Mouse (Mus musculus) layer of hippocampus, postnatal 36 days (tissue): ENCODE measurements around the gene Ccdc194. TPM values are rescaled to one million over a fixed set of nuclear protein-coding genes. Genes with fewer than 3 reads are reported as not detected.

Source experiments
- DNase-seq, 2 experiments: peaks; one replicate each; pipeline ENCODE4 v3.0.0; 2022
- total RNA-seq, 2 experiments: library from RNA; stranded (reverse); gene quantifications; 2 replicates each; pipeline ENCODE4 v1.2.3; 2021

The Ccdc194 gene
- total RNA-seq, 2 experiments from 2014 or later, result not detected

GRCm38 (mm10) chr8:71476099-71476940, 49.2 kb downstream of the Ccdc194 start:
- DNase-seq, result peak; percentile 81

GRCm38 (mm10) chr8:71475702-71476075, 49.8 kb downstream of the Ccdc194 start:
- DNase-seq, result no peak

GRCm38 (mm10) chr8:71474785-71475701, 50.5 kb downstream of the Ccdc194 start:
- no peak for DNase-seq

- no peak for DNase-seq
These were observed 51.2 kb downstream of the Ccdc194 start for GRCm38 (mm10) chr8:71474344-71474743.

- DNase-seq, result no peak
These were observed 52.7 kb downstream of the Ccdc194 start for GRCm38 (mm10) chr8:71472601-71473386.

- no peak for DNase-seq
These were observed 53.6 kb downstream of the Ccdc194 start for GRCm38 (mm10) chr8:71471861-71472260.

GRCm38 (mm10) chr8:71470913-71471255, 54.6 kb downstream of the Ccdc194 start:
- no peak for DNase-seq

- DNase-seq, result no peak
These were observed 55.2 kb downstream of the Ccdc194 start for GRCm38 (mm10) chr8:71470146-71470912.

Other genes with a start within 250 kb of the Ccdc194 start
- gene Use1, start 158.9 kb downstream of the Ccdc194 start, total RNA-seq, result 100 to 1,000 TPM; 105 to 108 TPM
- gene Ocel1, start 154.4 kb downstream of the Ccdc194 start, total RNA-seq, result 10 to 100 TPM; 12.1 to 14.1 TPM
- 10 to 100 TPM; 42.6 to 47.1 TPM for gene Nr2f6, start 143.8 kb downstream of the Ccdc194 start, total RNA-seq
- gene Ushbp1, start 129.9 kb downstream of the Ccdc194 start, total RNA-seq, result 1 to 10 TPM; 3.6 to 5.1 TPM
- gene Babam1, start 128.8 kb downstream of the Ccdc194 start, total RNA-seq, result 10 to 100 TPM; 92.1 to 93.4 TPM
- under 1 TPM; 0.27 to 0.46 TPM for gene Ankle1, start 119.7 kb downstream of the Ccdc194 start, total RNA-seq
- gene Abhd8, start 62.1 kb downstream of the Ccdc194 start, total RNA-seq, result 100 to 1,000 TPM; 274 to 278 TPM
- 10 to 100 TPM; 49.6 to 52.1 TPM for gene Mrpl34, start 60.8 kb downstream of the Ccdc194 start, total RNA-seq
- gene Dda1, start 56.5 kb downstream of the Ccdc194 start, total RNA-seq, result 10 to 100 TPM; 87.6 to 93.5 TPM
- gene Ano8, start 39.7 kb downstream of the Ccdc194 start, total RNA-seq, result 10 to 100 TPM; 54.3 to 55.1 TPM
- 10 to 100 TPM; 31.7 to 33.3 TPM for gene Gtpbp3, start 37.6 kb downstream of the Ccdc194 start, total RNA-seq
- gene Plvap, start 14.0 kb downstream of the Ccdc194 start, total RNA-seq, result 1 to 10 TPM; 6.3 to 6.7 TPM
- 1 to 10 TPM; 3.0 to 5.8 TPM for gene Bst2, start 11.7 kb upstream of the Ccdc194 start, total RNA-seq
- 10 to 100 TPM; 30.1 to 34.7 TPM for gene Mvb12a, start 17.2 kb upstream of the Ccdc194 start, total RNA-seq
- not detected for gene Tmem221, start 33.2 kb upstream of the Ccdc194 start, total RNA-seq
- gene Nxnl1, start 40.9 kb upstream of the Ccdc194 start, total RNA-seq, result not detected
- gene Slc27a1, start 43.2 kb upstream of the Ccdc194 start, total RNA-seq, result 100 to 1,000 TPM; 109 to 123 TPM
- gene Pgls, start 66.5 kb upstream of the Ccdc194 start, total RNA-seq, result 10 to 100 TPM; 31.0 to 35.8 TPM
- gene Fam129c, start 71.9 kb upstream of the Ccdc194 start, total RNA-seq, result 1 to 10 TPM; 3.7 to 4.5 TPM
- gene Colgalt1, start 85.3 kb upstream of the Ccdc194 start, total RNA-seq, result 10 to 100 TPM; 52.3 to 55.6 TPM
- gene Unc13a, start 146.0 kb upstream of the Ccdc194 start, total RNA-seq, result 100 to 1,000 TPM; 268 to 288 TPM
- gene Jak3, start 150.6 kb upstream of the Ccdc194 start, total RNA-seq, result 1 to 10 TPM; 5.2 TPM
- gene Insl3, start 163.5 kb upstream of the Ccdc194 start, total RNA-seq, result 1 to 10 TPM in 1 of 2 experiments, not detected in 1; 3.6 TPM
- gene B3gnt3, start 176.1 kb upstream of the Ccdc194 start, total RNA-seq, result under 1 TPM; 0.40 to 0.91 TPM
- gene Fcho1, start 200.0 kb upstream of the Ccdc194 start, total RNA-seq, result 100 to 1,000 TPM; 103 to 114 TPM